Mouse (Mus musculus) liver, postnatal 0 days (tissue): Measurements from ENCODE around the gene Trim3. TPM values are rescaled to one million over a fixed set of nuclear protein-coding genes. Genes with fewer than 3 reads are reported as not detected.
A peak's percentile ranks its signal among the peaks of the same experiment; 100 is the strongest.

Source experiments
- ATAC-seq: fragments of 200-750 bp; cut with Nextera tagmentation; 2 replicates; pipeline ENCODE4 v1.8.0; 2017; ENCODE audit warnings: mild to moderate bottlenecking, moderate library complexity
- DNase-seq: peaks from one replicate; pipeline ENCODE4 v3.0.0-alpha.2; 2016
- H3K27ac ChIP-seq: fragments of 300-500 bp; sonication (generic); 2 replicates; pipeline ENCODE4 v1.5.1; 2014; ENCODE audit warnings: antibody characterized with exemption, moderate library complexity, mild to moderate bottlenecking, low read depth
- H3K27me3 ChIP-seq: fragments of 300-500 bp; sonication (generic); 2 replicates; pipeline ENCODE4 v1.6.1; 2014; ENCODE audit warnings: low read length, control low read depth, mixed read lengths; ENCODE audit not compliant: insufficient read depth
- H3K36me3 ChIP-seq: fragments of 300-500 bp; sonication (generic); replicated peaks from 2 replicates; pipeline ENCODE4 v1.6.1; 2014; ENCODE audit warnings: mild to moderate bottlenecking, control low read depth, low read length, moderate library complexity, mixed read lengths; ENCODE audit not compliant: insufficient read depth
- H3K4me1 ChIP-seq: fragments of 300-500 bp; sonication (generic); 2 replicates; pipeline ENCODE4 v1.6.1; 2014; ENCODE audit warnings: antibody characterized with exemption, mild to moderate bottlenecking, control low read depth; ENCODE audit not compliant: insufficient read depth
- H3K4me2 ChIP-seq: fragments of 300-500 bp; sonication (generic); 2 replicates; pipeline ENCODE4 v1.6.1; 2014; ENCODE audit warnings: low read depth, mild to moderate bottlenecking, low read length, moderate library complexity, mixed read lengths
- H3K4me3 ChIP-seq: fragments of 300-500 bp; sonication (generic); 2 replicates; pipeline ENCODE4 v1.5.1; 2014; ENCODE audit warnings: low read depth, low read length
- H3K9ac ChIP-seq: fragments of 300-500 bp; sonication (generic); replicated peaks from 2 replicates; pipeline ENCODE4 v1.6.1; 2014; ENCODE audit warnings: mild to moderate bottlenecking, moderate library complexity
- H3K9me3 ChIP-seq: fragments of 300-500 bp; sonication (generic); 2 replicates; pipeline ENCODE4 v1.6.1; 2016; ENCODE audit warnings: mild to moderate bottlenecking, control low read depth, low read length, mixed read lengths
- CTCF ChIP-seq: sonication (generic); IDR thresholded peaks from 2 replicates; pipeline ENCODE4 v1.5.1; 2016; ENCODE audit warnings: antibody characterized with exemption, low read depth
- EP300 ChIP-seq: IDR thresholded peaks from 2 replicates; pipeline ENCODE4 v1.6.1; 2016; ENCODE audit warnings: antibody characterized with exemption, low read depth, mild to moderate bottlenecking
- WGBS: fragments of 180-500 bp; shearing (Covaris S2); extraction: QIAGEN DNeasy Blood & Tissue Kit; methylation state at CpG from one replicate; pipeline ENCODE4 v1.1.7; 2014; ENCODE audit not compliant: insufficient replicate concordance; 5-methylcytosine and 5-hydroxymethylcytosine counted together
- polyA plus RNA-seq: library from polyadenylated mRNA; unstranded; fragments of >200 nt; fragmentation: Nextera tagmentation; extraction: Ambion mirVana; gene quantifications from 2 replicates; pipeline ENCODE4 v1.2.1, GENCODE M21; 2015

Gene Trim3
- polyA plus RNA-seq, 1 experiment from 2014 or later: 4.0 TPM

GRCm38 (mm10) chr7:105617810-105618209 lies 15.6 kb downstream of the Trim3 start:
- 93% methylated on average over 22 of the region's 22 CpGs for WGBS

GRCm38 (mm10) chr7:105616561-105616960 lies 16.8 kb downstream of the Trim3 start:
- DNase-seq: no peak
- no peak for TF ChIP-seq EP300
- TF ChIP-seq CTCF: no peak
- Histone ChIP-seq H3K27ac (no peak overlapping the region), H3K9me3 (no peaks in the 10 kb centered on the region), H3K4me3 (no peak overlapping the region), H3K27me3 (no peaks in the 10 kb centered on the region), H3K36me3 (peaks cover 24% of the 10 kb centered on the region), H3K4me2 (no peak overlapping the region), H3K4me1 (no peaks in the 10 kb centered on the region), H3K9ac (no peak overlapping the region)
- ATAC-seq: no peak
- 83% methylated on average over 6 of the region's 6 CpGs for WGBS

More at GRCm38 (mm10) chr7:105617810-105618209, 15.6 kb downstream of the Trim3 start:
- TF ChIP-seq CTCF (no peak), EP300 (no peak)
- no peak overlapping the region for H3K4me2 ChIP-seq
- no peaks in the 10 kb centered on the region for H3K4me1 ChIP-seq
- H3K9me3 ChIP-seq: no peaks in the 10 kb centered on the region
- H3K9ac ChIP-seq: no peak overlapping the region
- peaks cover 21% of the 10 kb centered on the region for H3K36me3 ChIP-seq
- no peak for ATAC-seq
- H3K4me3 ChIP-seq: no peak overlapping the region
- H3K27me3 ChIP-seq: no peaks in the 10 kb centered on the region
- no peak for DNase-seq
- no peak overlapping the region for H3K27ac ChIP-seq

- ATAC-seq (peak; percentile 54), DNase-seq (no peak)
- Histone ChIP-seq H3K4me1 (no peaks in the 10 kb centered on the region), H3K27me3 (no peaks in the 10 kb centered on the region), H3K4me3 (no peak overlapping the region), H3K4me2 (no peak overlapping the region), H3K9ac (no peak overlapping the region), H3K9me3 (no peaks in the 10 kb centered on the region), H3K27ac (no peak overlapping the region), H3K36me3 (peaks cover 29% of the 10 kb centered on the region)
- TF ChIP-seq CTCF (no peak), EP300 (no peak)
- 68% methylated on average over 1 of the region's 1 CpGs for WGBS
These were observed 17.7 kb downstream of the Trim3 start for GRCm38 (mm10) chr7:105615720-105616119.

DNA sequence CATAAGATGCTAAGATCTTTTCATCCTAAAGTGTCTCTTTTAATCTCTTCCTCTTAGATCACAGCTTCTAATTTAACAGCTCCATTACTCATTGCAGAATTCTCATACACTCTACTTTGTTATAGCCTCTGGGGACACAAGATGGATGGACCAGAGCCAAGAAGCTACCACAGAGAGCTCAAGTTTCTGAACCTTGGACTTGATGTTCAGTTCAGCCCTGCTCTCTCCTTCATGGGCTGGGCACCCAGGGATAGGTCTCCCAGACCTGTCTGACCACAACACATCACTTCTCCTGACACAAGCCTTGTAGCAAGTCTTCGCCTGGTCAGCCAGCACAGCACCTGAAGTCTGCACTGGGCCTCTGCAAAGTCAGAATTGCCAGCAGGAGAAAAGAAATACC lies 19.0 kb downstream of the Trim3 start:
- H3K9me3 ChIP-seq: no peaks in the 10 kb centered on the region
- no peak overlapping the region for H3K4me2 ChIP-seq
- no peaks in the 10 kb centered on the region for H3K4me1 ChIP-seq
- no peak overlapping the region for H3K4me3 ChIP-seq
- no peak for DNase-seq
- TF ChIP-seq CTCF: no peak
- TF ChIP-seq EP300: no peak
- WGBS: 71% methylated on average over 1 of the region's 1 CpGs
- peaks cover 29% of the 10 kb centered on the region for H3K36me3 ChIP-seq
- ATAC-seq: no peak
- no peak overlapping the region for H3K9ac ChIP-seq
- no peak overlapping the region for H3K27ac ChIP-seq
- H3K27me3 ChIP-seq: no peaks in the 10 kb centered on the region

GRCm38 (mm10) chr7:105611767-105612166 lies 21.6 kb downstream of the Trim3 start:
- H3K27me3 ChIP-seq: no peaks in the 10 kb centered on the region
- H3K4me2 ChIP-seq: no peak overlapping the region
- H3K9ac ChIP-seq: no peak overlapping the region
- no peak for ATAC-seq
- no peak overlapping the region for H3K4me3 ChIP-seq
- no peak for DNase-seq
- H3K9me3 ChIP-seq: no peaks in the 10 kb centered on the region
- no peaks in the 10 kb centered on the region for H3K4me1 ChIP-seq
- H3K36me3 ChIP-seq: peaks cover 20% of the 10 kb centered on the region; the same call in 1 of the 2 replicates
- whole genome bisulfite sequencing: 82% methylated on average over 1 of the region's 1 CpGs
- no peak overlapping the region for H3K27ac ChIP-seq
- no peak for TF ChIP-seq EP300
- no peak for TF ChIP-seq CTCF

DNA sequence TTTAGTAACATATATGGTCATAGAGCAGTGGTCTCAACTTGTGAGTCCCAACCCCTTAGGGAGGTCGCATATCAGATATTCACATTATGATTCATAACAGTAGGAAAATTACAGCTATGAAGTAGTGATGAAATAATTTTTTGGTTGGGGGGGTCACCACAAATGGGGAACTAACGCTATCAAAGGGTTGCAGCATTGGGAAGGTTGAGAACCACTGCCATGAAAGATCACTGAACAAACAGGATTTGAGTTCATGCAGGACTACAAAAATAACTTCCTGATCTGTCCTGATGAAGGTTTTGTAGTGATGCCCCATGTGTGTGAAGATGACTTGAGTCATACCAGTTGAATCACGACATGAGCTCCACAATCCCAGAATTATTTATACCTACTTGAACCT lies 24.9 kb downstream of the Trim3 start:
- Histone ChIP-seq H3K9me3 (no peaks in the 10 kb centered on the region), H3K36me3 (peaks cover 18% of the 10 kb centered on the region; the same call in 1 of the 2 replicates), H3K9ac (no peak overlapping the region), H3K4me3 (no peak overlapping the region), H3K27me3 (no peaks in the 10 kb centered on the region), H3K4me1 (no peaks in the 10 kb centered on the region), H3K27ac (no peak overlapping the region), H3K4me2 (no peak overlapping the region)
- ATAC-seq (no peak), DNase-seq (no peak)
- TF ChIP-seq CTCF (no peak), EP300 (no peak)
- 53% methylated on average over 3 of the region's 3 CpGs for WGBS
